Mouse (Mus musculus) left cerebral cortex, postnatal 14 days (tissue): ENCODE results near the gene Plcb1. TPM values are rescaled to one million over a fixed set of nuclear protein-coding genes. Genes with fewer than 3 reads are reported as not detected.

Experiments used
- DNase-seq, 2 experiments: peaks; one replicate each; pipeline ENCODE4 v3.0.0; 2021 to 2022; ENCODE audit warnings: low spot score in 2 of 2, mixed read lengths in 1 of 2
- intact Hi-C: fragments of 180-260 bp; cut with DNase I; formaldehyde crosslinking; loops from one replicate; pipeline ENCODE4 v1.15.1; 2025
- total RNA-seq, 2 experiments: library from RNA; stranded (reverse); gene quantifications; 2 replicates each; pipeline ENCODE4 v1.2.3; 2021

Gene Plcb1
- total RNA-seq, 2 experiments from 2014 or later: 170 to 190 TPM

DNA sequence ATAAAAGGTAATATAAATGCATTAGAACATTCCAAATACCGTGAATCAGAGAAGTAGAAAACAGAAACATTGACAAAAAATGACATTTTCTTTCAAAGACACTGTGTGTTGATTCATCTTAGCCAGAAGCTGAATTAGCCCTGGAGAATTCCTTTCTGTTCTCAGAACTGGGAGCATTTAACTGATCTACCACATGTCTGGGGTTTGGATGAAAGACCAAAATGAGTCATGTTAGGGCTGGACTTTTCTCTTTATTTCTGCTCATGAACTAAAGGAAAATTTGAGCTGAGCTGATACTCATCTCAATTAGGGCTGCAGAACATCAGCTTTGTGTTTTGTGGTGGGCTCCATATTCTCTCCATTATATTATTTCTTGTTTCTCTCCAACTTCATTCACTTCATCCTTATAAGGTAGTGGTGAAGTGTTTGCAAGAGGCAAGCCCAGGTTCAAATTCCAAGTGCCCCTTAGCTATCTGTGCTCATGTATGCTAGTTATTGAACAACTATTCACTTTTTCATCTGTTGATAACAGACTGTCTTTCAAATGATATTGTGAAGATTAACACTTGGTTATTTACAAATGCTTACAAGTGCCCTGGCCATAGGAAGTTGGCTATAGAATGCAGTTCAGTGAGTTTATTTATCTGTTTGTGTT, 456.9 kb downstream of the Plcb1 start:
- intact Hi-C loops: no loop called here
- DNase-seq: no peak

DNA sequence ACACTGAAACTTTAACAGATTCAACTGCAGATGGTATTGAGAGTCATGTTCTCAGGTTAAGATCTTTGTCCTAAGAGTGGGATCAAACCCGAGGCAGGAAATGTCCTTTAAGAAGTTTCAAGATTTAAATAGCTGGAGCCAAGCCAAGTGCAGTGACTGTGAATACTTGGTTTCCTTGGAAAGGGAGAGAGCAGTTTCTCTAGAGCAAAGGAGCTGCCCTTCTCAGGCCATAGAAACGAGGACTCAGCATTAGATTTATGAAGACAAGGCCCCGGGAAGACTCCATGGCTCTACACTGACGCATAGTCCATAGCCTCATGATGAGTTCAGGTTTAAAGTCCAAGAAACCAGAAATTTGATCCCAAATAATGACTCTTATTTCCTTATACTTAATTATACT, 457.9 kb downstream of the Plcb1 start:
- no peak for DNase-seq
- intact Hi-C loops: no loop called here

DNA sequence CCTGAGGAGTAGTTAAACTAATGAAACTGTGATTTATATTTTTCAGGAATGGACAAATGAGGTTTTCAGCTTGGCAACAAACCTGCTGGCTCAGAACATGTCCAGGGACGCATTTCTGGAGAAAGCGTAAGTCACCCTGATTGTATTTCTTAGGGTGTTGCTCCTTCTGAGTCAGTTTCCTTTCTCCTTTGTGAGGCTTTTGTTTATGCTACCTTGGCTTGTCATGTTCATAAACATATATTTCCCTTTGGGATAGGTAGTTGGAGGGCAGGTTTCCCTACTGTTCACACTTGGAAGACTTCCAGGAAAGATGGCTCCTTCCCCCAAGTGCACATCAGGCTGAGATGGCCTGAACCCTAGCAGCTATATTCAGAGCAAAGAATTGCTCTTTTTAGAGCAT, 464.1 kb downstream of the Plcb1 start:
- DNase-seq: no peak
- intact Hi-C loops: loop anchor here (10.0 kb wide), 1 partner anchor 465 kb away; the partner anchor contains the start of gene Plcb1

DNA sequence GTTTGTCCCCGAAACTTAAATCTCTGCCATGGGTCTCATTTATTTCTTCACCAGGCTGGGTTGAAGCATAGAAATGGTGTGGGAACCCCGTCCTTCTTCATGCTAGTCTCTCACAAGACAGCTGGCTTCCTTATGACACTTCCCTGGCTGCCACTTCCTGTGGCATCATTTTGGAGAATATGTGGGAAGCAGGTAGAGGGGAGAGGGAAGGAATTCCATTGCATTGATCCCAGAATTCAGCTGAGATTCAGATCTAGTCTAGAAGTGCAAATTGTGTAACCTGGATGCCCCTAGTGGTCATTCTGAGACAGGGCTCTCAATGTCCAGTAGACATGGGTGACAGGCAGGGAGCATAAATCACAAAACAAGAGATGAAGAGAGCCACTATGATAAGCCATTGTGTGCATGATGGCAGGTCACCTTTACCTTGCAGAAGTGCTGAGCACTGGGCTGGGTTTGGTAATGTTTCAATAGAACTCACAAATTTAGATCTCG, 466.0 kb downstream of the Plcb1 start:
- intact Hi-C loops: loop anchor here (10.0 kb wide), 1 partner anchor 467 kb away; the partner anchor contains the start of gene Plcb1
- no peak for DNase-seq

DNA sequence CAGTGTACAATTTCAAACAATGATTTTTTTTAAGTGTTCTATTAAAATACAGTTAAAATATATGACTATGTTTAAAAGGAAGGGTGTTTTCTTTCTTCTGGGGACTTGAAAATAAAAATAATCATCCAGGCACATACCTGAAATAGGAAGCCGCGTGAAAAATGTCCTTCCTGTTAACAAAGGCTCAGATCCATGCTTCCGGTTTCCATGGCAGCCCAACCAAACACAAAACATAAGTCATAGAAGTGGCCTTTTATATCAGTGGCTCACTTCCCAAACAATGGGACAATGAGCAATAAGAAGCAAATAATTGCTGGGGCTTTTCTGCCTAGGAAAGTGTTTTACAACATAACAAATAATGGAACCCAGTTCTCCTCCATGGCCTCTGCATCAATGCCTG, 473.3 kb downstream of the Plcb1 start:
- no peak for DNase-seq
- intact Hi-C loops: loop anchor here (10.0 kb wide), 1 partner anchor 474 kb away; the partner anchor contains the start of gene Plcb1

DNA sequence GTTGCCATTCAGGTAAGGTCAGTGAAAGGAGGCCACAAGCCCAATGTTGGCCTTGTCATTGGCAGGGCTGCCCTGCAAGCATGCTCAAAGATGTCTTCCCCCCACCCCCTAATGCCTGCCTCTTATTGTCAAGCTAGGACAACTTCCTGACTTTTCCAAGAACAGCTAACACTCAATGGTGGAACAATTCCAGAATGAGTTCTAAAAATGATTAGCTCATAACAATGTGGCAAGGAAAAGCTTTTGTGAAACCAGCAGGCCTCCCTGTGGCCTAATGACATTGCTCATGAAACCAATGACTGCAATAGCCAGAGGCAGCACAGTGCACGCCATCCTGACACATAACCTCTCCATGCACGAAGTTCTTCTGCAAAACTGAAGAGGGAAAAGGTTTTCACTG, 478.1 kb downstream of the Plcb1 start:
- DNase-seq: no peak
- intact Hi-C loops: no loop called here

DNA sequence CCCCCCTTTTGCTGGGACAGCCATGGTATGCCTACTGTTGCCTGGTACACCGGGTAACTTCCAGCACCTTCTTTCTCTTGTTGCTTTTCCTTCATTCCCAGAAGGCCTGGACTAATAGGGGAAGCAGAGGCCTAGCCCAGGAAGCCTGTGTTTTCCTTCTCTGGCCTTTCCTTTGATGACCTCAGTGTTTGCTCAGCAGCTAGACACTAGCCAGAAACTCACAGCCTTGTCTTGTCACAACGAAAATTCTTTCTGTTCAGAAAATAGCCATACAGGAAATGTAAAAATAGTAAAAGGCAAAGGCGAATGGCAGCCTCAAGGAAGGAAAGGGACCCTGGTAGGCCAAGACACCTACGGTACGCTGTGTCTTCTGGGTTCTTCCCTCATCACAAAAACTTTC, 489.1 kb downstream of the Plcb1 start:
- DNase-seq: no peak
- intact Hi-C loops: no loop called here

DNA sequence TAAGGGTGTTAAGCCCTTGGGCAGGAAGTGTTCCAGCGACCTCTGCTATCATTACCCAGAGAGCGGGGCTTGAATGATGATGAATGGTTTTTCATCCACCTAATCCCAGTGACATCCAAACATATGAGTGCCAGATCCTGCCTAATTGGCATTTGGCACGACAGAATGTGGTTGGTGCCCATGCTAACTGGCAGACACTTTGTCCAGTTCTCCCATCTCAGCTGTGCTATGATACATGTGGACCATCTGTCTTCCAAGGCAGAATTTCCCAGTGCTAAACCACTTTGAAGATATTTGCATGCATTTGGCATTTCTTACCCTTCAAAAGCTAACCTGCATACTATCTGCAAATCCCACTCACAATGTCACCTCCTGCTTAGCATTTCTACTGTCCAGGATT, 492.6 kb downstream of the Plcb1 start:
- intact Hi-C loops: no loop called here
- peak; percentile 10 to 43 for DNase-seq

DNA sequence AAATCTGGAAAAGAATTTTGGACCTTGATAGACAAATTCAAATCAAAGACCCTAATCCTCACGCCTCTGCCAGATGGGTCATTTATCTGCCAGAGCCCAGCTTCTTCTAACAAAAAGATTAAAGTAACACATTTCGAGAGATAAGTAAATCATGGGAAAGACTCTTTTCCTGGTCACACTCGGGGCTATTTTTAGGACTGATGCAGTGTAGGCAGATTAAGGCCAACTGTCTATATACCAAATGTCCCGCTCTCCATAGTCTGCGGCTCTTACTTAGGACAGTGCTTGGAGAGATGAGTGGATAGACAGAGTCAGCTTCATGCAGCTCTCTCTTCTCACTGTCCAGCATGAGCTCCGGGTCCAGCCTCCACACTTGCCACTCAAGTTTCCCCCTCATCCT, 493.2 kb downstream of the Plcb1 start:
- DNase-seq: no peak
- intact Hi-C loops: no loop called here

DNA sequence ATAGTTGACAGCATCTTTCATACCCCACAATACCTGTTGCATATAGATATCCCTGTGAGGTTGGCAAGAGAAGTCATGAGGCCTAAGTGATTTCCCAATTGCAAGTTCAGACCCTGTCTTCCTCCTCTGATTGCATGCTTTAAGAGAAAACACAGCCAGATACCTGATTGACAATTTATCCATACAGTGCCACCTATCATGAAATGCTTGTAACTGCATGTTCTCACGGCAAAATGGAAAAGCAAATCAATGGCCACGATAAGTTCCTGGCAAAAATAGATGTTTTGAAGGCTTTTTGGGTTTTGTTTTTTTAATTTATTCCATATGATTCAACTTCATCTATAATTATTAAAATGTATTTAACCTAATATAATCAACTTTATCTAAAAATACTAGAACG, 497.9 kb downstream of the Plcb1 start:
- intact Hi-C loops: no loop called here
- no peak for DNase-seq

DNA sequence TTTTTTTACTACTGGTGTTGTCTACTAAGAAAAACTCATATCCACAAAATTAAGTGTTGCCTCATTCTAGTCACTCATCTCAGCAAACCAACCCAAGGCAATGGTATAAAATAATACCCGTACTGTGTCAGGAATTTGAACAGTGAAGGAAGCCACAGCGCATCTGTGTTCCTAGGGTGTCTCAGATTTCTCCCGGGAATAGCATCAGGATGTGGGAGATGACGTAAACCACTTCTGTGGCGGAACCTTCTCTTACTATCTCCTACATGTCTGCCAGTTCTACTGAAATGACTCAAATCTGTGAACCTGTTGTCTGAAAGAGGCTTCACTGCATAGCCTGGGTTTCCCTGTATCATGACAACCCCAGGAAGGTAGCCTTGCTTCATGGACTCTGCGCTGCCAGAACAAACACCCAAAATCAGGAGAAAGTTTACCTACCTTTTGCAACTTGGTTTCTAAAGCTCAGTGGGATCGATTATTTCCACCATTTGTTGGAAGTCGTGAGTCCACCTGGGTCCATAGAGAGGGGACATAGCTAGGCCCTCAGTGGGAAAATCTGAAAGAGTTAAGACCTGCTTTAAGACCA, 510.4 kb downstream of the Plcb1 start:
- intact Hi-C loops: no loop called here
- peak in 1 of 2 experiments; percentile 27 for DNase-seq

DNA sequence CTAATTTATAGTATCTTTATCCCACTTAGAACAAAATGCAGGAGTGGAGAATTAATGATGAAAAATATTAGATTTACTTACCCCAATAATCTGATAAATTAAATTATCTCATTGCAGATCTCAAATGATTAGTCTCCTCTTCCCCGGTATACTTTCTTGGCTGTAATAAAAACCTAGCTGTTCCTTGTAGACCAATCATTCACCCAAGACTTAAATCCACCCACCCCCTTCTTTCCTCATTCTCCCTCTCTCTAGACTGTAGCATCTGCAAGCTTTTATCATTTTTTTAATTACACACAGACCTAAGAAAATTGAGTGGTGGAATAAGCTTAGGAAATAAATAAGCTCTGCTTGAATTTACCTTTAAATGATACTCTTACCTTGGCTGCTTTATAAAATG, 514.6 kb downstream of the Plcb1 start:
- intact Hi-C loops: no loop called here
- DNase-seq: no peak

DNA sequence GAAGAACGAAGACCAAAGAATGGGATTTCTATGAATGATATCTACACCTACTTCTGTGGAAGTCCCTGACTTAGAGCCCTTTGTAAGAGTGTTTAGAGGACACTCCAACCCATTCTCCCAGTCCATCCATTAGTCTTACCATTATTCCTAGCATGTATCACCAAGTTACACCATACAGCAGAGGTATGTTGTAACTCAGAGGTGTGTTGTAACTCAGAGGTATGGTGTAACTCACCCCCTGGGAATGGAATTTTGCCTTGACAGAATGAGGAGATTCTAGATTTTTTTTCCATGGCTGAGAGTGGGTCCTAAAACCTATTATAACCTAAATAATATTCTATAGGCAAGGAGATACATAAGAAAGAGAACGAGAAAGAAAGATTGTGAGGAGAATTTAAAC, 516.6 kb downstream of the Plcb1 start:
- DNase-seq: no peak
- intact Hi-C loops: no loop called here

DNA sequence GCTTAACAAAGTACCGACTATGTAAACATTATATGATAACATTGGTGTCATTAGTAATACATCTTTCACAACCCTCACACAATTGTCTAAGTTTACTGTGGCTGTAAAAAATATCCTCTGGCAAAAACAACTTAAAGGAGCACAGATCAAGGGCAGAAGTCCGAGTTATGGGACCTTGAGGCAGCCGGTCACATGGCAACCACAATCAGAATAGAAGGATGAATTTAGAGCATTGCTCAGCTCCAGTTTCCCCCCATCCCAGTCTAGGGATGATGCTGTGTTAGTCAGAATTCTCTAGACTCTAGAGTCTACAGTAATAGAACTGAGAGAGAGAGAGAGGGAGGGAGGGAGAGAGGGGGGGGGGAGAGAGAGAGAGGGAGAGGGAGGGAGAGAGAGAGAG, 519.3 kb downstream of the Plcb1 start:
- intact Hi-C loops: no loop called here
- DNase-seq: no peak

DNA sequence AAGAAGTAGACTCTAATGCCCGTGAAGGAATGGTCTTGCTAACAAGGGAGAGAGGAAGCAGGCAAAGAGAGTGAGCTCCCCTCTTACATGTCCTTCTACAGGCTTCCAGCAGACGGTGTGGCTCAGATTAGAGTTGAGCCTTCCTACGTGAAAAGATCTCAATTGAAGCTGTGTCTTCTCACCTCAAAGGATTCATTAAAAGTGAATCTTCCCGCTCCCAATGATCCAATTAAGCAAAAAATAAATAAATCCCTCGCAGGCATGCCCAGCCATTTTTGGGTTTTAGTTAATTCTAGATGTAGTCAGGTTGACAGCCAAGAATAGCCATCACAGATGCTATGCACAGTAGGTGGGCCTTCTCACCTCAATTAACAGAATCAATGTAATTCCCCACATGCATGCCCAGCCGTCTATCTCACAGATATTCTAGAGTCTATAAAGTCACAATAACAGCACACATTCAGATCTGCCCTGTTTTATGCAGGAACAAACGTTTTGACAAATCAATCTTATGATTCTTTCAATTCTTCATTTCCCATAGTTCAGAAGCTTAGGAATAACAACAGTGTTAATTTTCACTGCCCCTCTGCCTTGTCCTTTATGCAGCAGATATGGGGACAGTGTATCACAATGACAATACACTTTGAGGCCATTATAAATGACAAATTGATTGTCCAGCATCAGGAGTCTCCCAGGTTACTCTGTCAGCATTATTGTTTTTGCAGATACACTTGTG, 520.0 kb downstream of the Plcb1 start:
- intact Hi-C loops: no loop called here

DNA sequence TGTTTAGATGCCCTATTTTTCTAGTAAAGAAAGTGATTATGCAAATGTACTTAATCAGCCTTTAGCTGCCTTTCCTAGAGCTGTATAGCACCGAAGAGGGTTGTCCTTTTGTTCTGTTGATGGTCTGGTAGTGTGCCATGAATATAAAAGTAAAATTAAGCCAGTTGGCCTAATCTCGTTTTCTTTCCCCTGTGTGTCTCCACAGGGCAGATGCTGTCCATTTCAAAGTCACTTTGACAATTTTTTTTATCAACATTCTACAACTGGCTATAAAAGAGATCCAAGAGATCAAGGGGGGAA, 520.6 kb downstream of the Plcb1 start:
- DNase-seq: no peak
- intact Hi-C loops: no loop called here

More for the DNA sequence above, 520.0 kb downstream of the Plcb1 start:
- DNase-seq: no peak

DNA sequence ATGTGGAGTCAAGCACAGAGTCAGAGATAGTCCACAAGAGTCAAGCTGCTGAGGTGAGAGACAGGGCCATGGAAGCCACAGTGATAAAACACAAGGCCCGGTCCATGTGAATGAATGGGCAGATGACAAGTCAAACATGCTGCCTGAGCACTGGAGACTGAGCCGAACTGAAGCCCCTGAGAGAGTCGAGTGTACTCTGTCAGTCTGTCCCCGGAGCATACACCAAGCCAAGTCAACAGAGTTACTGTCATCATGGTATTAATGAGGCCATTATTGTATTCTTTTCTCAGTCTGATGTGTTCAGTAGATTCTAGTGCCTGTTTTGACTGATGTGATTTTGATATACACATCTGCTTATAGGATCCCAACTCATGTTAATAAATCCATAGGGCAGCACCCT, 521.9 kb downstream of the Plcb1 start:
- no peak for DNase-seq
- intact Hi-C loops: no loop called here

DNA sequence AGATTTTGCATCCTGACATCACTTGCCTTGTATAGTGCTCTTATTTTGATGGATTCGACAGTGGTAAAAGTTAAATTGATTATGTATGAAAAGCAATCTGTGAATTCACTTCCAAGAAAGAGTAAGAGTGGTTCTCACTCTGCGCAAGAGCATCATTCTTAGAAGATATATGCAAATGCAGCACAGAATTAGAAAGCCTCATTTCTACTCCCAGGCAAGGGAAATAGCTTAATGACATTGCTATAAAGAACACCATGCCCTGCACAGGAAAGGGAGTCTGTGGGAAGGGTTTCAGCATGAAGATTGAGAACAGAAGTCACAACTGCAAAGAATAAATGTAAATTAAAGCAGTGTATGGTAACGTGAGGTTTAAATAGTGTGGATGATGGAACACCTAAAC, 530.1 kb downstream of the Plcb1 start:
- intact Hi-C loops: no loop called here
- DNase-seq: no peak

DNA sequence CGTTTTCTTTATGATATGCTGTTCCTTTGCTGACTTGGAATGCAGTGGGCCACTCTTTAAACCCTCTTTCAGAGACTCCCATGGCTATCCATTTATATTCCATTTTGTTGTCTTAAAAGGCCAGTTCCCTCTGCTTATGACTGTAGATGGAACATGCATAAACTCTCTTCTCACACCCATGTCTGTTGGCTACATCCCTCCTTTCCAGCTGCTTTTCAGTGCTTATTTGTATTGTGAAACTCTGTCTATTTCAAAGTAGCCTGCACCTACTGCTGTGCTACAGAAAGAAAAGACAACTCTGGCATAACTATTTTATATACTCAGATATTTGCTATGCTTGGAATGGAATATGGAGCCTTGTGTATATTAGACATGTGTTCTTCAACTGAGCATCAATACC, 532.3 kb downstream of the Plcb1 start:
- intact Hi-C loops: no loop called here
- no peak for DNase-seq

DNA sequence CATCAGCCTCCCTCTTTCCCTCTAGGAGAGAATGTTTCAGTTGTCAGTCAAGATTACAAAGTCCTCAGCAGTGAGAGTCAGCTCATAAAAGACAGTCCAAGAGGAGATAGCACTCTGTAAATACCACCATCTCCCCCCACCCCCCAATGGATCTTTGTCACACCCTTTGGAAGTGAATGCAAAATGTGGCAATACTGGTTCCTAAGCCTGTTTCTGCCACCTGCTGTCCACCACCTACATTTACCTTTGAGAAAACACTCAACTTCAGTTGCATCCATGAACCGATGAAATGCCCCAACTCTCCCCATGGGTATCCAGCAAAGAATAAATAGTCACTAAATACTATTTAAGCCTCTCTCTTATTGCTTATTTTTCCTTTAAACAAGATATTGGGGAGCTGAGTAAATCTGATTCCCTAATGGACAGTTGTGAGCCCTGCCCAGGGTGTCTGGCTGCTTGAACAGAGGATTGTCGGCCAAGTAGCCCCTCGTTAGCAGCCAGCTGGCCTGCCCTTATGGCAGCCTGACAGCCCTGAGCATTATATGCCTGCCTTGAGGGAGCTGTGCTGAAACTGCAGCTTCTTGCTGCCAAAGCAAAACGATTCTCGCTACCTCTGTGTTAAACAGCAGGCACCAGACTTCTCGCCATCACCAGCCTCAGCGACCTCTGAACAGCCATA, 537.5 kb downstream of the Plcb1 start:
- no peak for DNase-seq
- intact Hi-C loops: no loop called here
